Mouse (Mus musculus): ENCODE measurements around the gene Gm16381.
"Not testable (repeated sequence)": the region's sequence is repeated elsewhere in the genome, so short reads cannot be mapped to it uniquely, and the experiment has no call there.

Gene Gm16381

DNA sequence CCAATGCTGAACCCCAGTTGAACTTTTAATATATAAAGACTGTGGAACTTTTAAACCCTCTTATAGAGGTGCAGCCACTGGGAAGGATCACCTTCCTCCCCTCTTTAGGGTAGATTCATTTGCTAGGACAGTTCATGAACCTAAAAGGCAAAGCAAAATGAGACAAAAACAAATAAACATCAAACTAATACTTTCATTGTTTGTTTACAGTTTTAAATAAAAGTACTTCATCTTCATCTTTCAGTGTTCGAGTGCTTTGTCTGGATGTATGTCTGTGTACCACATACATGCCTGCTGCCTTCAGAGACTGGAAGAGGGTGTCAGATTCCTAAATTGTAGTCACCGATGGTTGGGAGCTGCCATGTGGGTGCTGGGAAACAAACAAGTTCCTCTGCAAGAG is at the start of gene Gm16381:
TSS of gene Gm16381 (minus strand) at position 101 of the 400 bp plus-strand sequence.
- DNase-seq (ENCODE audit: low read depth in 2 of 2, low spot score in 2 of 2): not testable (repeated sequence)

GRCm38 (mm10) chr12:87652916-87653703 is 8.7 kb upstream of the Gm16381 start:
- DNase-seq (ENCODE audit: low read depth in 2 of 2, low spot score in 2 of 2): not testable (repeated sequence)

DNA sequence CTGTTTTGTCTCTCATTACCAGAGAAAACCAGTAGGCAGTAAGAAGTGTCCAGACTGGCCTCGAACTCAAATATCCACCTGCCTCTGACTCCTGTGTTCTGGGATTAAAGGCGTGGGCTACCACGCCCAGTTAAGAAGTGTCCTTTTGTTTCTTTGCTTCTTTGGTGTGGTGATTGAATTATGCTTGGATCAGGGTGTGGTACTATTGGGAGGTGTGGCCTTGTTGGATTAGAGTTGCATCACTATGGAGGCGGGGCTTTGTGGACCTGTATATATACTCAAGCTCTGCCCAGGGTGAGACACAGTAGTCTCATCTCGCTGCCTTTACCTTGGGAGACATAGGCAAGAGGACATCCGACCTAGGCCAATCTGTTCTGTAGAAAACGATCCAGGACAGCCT is 25.9 kb downstream of the Gm16381 start, which contains the start of gene Gm4027:
TSS of gene Gm4027 (plus strand) at position 301 of the 400 bp plus-strand sequence.
- not testable (repeated sequence) for DNase-seq (ENCODE audit: low read depth in 2 of 2, low spot score in 2 of 2)

- not testable (repeated sequence) for DNase-seq (ENCODE audit: low read depth in 2 of 2, low spot score in 2 of 2)
These were observed 42.0 kb downstream of the Gm16381 start, which contains the start of gene Oog1 for GRCm38 (mm10) chr12:87602388-87602787. Gene Oog1 (plus strand): TSS chr12:87602688.

DNA sequence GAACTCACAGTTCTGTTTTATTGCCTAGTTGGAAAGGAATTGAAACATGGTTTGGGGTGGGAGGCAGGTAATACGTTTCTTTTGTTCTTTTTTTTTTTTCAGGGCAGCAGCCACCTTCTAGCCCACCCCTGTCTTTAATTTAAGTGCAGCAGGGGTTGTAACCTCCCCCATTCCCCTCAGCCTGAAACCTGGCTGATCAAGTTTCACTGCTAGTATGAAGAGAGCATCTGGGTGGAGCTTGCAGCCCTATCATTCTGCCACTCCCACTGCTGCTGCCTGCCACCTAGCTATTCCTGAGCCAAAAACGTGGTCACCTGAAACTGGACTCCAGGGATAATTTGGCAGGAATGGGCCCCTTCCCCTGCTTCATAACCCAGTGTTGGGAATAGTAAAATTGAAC is 43.0 kb downstream of the Gm16381 start:
- DNase-seq (ENCODE audit: low read depth in 2 of 2, low spot score in 2 of 2): not testable (repeated sequence)

All from CD8-positive naive resting alpha-beta T cell, adult 2 months (primary cell).